Comparison of ENCODE assay signal across 12 mouse cellular contexts in genomic region chr3:21638886-21639285, GRCm38 (mm10).
DNase-seq lines count a peak whose midpoint lies in the region; ATAC-seq lines count a peak whose summit lies in the region.
"Had no signal": no experiment of that assay in that cellular context is flagged by ENCODE, and none has a peak within 500 bp of the region (broad histone marks: within the 10 kb centered on the region; RNA-seq: fewer than 3 reads in every experiment).

No protein-coding gene starts in this region.

- H3K4me2 ChIP-seq in stomach, embryonic 16.5 days (ENCODE audit: low read depth, low read length) = no peak overlapping the region
- H3K4me2 ChIP-seq: liver, embryonic 13.5 days; neural tube, embryonic 12.5 days had no signal

- H3K27ac ChIP-seq in stomach, embryonic 16.5 days (ENCODE audit: low read length) = peak overlapping the region; percentile 54; the same call in 1 of the 2 replicates
- H3K27ac ChIP-seq: left cerebral cortex, adult 2 months; liver, embryonic 13.5 days; neural tube, embryonic 12.5 days had no signal

- no peaks in the 10 kb centered on the region for H3K27me3 ChIP-seq in stomach, embryonic 16.5 days (ENCODE audit: control insufficient read depth, insufficient read depth, low read length)
- H3K27me3 ChIP-seq: liver, embryonic 13.5 days; neural tube, embryonic 12.5 days had no signal

- no peaks in the 10 kb centered on the region for H3K9me3 ChIP-seq in stomach, embryonic 16.5 days (replicated peaks; ENCODE audit: control insufficient read depth, low read length)
- H3K9me3 ChIP-seq: liver, embryonic 13.5 days; neural tube, embryonic 12.5 days had no signal

- H3K9ac ChIP-seq in stomach, embryonic 16.5 days (ENCODE audit: low read length) = no peak overlapping the region
- H3K9ac ChIP-seq: liver, embryonic 13.5 days; neural tube, embryonic 12.5 days had no signal

- intact Hi-C loops in left cerebral cortex, postnatal 4 days (cut with DNase I) = no loop called here
- intact Hi-C loops in left cerebral cortex, postnatal 36 days (cut with DNase I) = loop anchor here (10.0 kb wide), 2 partner anchors 144 to 436 kb away; partner anchors contain the start of gene Tbl1xr1

- WGBS in stomach, embryonic 16.5 days = 75% methylated on average over 5 of the region's 5 CpGs

- no peak for ATAC-seq in stomach, embryonic 16.5 days (ENCODE audit: insufficient read depth, low FRiP score)

- no peak overlapping the region for H3K4me3 ChIP-seq in stomach, embryonic 16.5 days (replicated peaks; ENCODE audit: low read length)
- H3K4me3 ChIP-seq: left cerebral cortex, adult 2 months; liver, embryonic 13.5 days; neural tube, embryonic 12.5 days had no signal

- peaks cover 3% of the 10 kb centered on the region; the same call in 1 of the 2 replicates for H3K4me1 ChIP-seq in stomach, embryonic 16.5 days (ENCODE audit: control insufficient read depth, insufficient read depth, low read length)
- H3K4me1 ChIP-seq: liver, embryonic 13.5 days; neural tube, embryonic 12.5 days had no signal

- H3K36me3 ChIP-seq in stomach, embryonic 16.5 days (ENCODE audit: control insufficient read depth, insufficient read depth, low read length) = no peaks in the 10 kb centered on the region
- H3K36me3 ChIP-seq: liver, embryonic 13.5 days; neural tube, embryonic 12.5 days had no signal

- DNase-seq in left cerebral cortex, postnatal 4 days = peak; percentile 66
- DNase-seq in left cerebral cortex, postnatal 36 days (ENCODE audit: low spot score in 2 of 2) = no peak
- peak; percentile 36 for DNase-seq in cerebellum, adult 11 months
- DNase-seq in cerebellum, adult 8-10 months = peak; percentile 52
- DNase-seq in spleen, postnatal 10 days (ENCODE audit: low spot score in 2 of 2) = no peak
- DNase-seq in spleen, postnatal 14 days (ENCODE audit: low spot score in 2 of 2) = no peak
- DNase-seq: heart, adult 18-20 months; liver, embryonic 13.5 days; right cerebral cortex, postnatal 25 days had no signal

Comparison
In these comparisons a context has a peak if more than half of its experiments do, and no peak if none do; other contexts are left out.
1. DNase-seq: peak in left cerebral cortex, postnatal 4 days (single experiment), cerebellum, adult 11 months (single experiment) and cerebellum, adult 8-10 months (single experiment); none in left cerebral cortex, postnatal 36 days (0 of 2), spleen, postnatal 10 days (0 of 2) and spleen, postnatal 14 days (0 of 2).